Mouse (Mus musculus) erythroblast, embryonic 14.5 days (primary cell): ENCODE data around the gene Cdc42ep3. TPM values are rescaled to one million over a fixed set of nuclear protein-coding genes. Genes with fewer than 3 reads are reported as not detected.

Source experiments
- H3K27me3 ChIP-seq: 2 replicates; pipeline ENCODE4 v1.6.1; 2012; ENCODE audit warnings: inconsistent platforms; ENCODE audit not compliant: control insufficient read depth
- H3K36me3 ChIP-seq: 2 replicates; pipeline ENCODE4 v1.6.1; 2012; ENCODE audit warnings: mild to moderate bottlenecking, inconsistent platforms; ENCODE audit not compliant: control insufficient read depth
- H3K4me1 ChIP-seq: 2 replicates; pipeline ENCODE4 v1.6.1; 2012; ENCODE audit warnings: inconsistent platforms; ENCODE audit not compliant: control insufficient read depth
- H3K4me3 ChIP-seq: replicated peaks from 2 replicates; pipeline ENCODE3; 2012; ENCODE audit warnings: moderate library complexity, mild to moderate bottlenecking, inconsistent platforms
- H3K9me3 ChIP-seq: 2 replicates; pipeline ENCODE4 v1.6.1; 2012; ENCODE audit warnings: low read length, inconsistent platforms, mixed read lengths; ENCODE audit not compliant: control insufficient read depth
- GATA1 ChIP-seq: IDR thresholded peaks from 2 replicates; pipeline ENCODE4 v1.6.1; 2012; ENCODE audit warnings: low read length, inconsistent platforms, mixed read lengths
- TAL1 ChIP-seq: IDR thresholded peaks from 3 replicates; pipeline ENCODE4 v1.6.1; 2012; ENCODE audit warnings: low read length, inconsistent platforms, mixed read lengths
- polyA plus RNA-seq: library from polyadenylated mRNA; stranded (reverse); fragments of >175 nt; gene quantifications from 2 replicates; pipeline ENCODE4 v1.2.3, GENCODE M21; 2012

Cdc42ep3 gene
- polyA plus RNA-seq, 1 experiment: 1.9 TPM

DNA sequence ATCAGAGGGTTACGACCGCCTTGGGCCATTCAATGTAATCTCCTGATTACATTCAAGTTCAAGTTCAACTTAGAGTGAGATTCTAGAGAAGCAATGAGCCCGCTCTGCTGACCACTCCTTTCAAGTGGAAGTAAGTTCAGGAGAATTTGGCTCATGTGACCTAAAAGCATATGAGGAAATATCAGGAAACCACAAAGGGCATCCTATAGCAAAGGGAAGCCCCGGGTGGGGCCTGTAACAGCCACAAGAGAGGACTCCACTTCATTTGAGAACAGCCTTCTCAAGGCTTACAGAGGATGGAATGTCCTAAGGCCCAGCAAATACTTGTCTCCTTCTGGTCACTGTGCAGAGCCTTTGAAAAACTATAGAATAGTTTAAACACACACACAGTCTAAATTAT is 7.6 kb downstream of the Cdc42ep3 start:
- no peaks in the 10 kb centered on the region for H3K27me3 ChIP-seq
- peaks cover 94% of the 10 kb centered on the region for H3K4me1 ChIP-seq
- TF ChIP-seq GATA1 (no peak), TAL1 (no peak)
- H3K4me3 ChIP-seq: no peak overlapping the region
- peaks cover 97% of the 10 kb centered on the region for H3K36me3 ChIP-seq
- H3K9me3 ChIP-seq: no peaks in the 10 kb centered on the region

GRCm38 (mm10) chr17:79345001-79345709 is 9.7 kb downstream of the Cdc42ep3 start:
- Histone ChIP-seq H3K36me3 (peaks cover 95% of the 10 kb centered on the region), H3K27me3 (no peaks in the 10 kb centered on the region), H3K9me3 (no peaks in the 10 kb centered on the region), H3K4me1 (peaks cover 88% of the 10 kb centered on the region), H3K4me3 (no peak overlapping the region)
- TF ChIP-seq TAL1 (no peak), GATA1 (no peak)

- Histone ChIP-seq H3K4me1 (peaks cover 80% of the 10 kb centered on the region), H3K36me3 (peaks cover 95% of the 10 kb centered on the region), H3K27me3 (no peaks in the 10 kb centered on the region)
These were observed 11.5 kb downstream of the Cdc42ep3 start for GRCm38 (mm10) chr17:79343334-79343946.

GRCm38 (mm10) chr17:79342639-79343333 is 12.1 kb downstream of the Cdc42ep3 start:
- TF ChIP-seq GATA1 (no peak), TAL1 (no peak)
- H3K9me3 ChIP-seq: no peaks in the 10 kb centered on the region
- peaks cover 95% of the 10 kb centered on the region for H3K36me3 ChIP-seq
- H3K4me1 ChIP-seq: peaks cover 78% of the 10 kb centered on the region
- H3K27me3 ChIP-seq: no peaks in the 10 kb centered on the region
- peak overlapping the region; percentile 46 for H3K4me3 ChIP-seq

More at GRCm38 (mm10) chr17:79343334-79343946, 11.5 kb downstream of the Cdc42ep3 start:
- no peak for TF ChIP-seq TAL1
- 0 out of 2 replicates have a peak, but pooled peaks have one; percentile 30 for TF ChIP-seq GATA1
- Histone ChIP-seq H3K9me3 (no peaks in the 10 kb centered on the region), H3K4me3 (peak overlapping the region; percentile 46)

GRCm38 (mm10) chr17:79341946-79342470 is 12.9 kb downstream of the Cdc42ep3 start:
- H3K9me3 ChIP-seq: no peaks in the 10 kb centered on the region
- no peak overlapping the region for H3K4me3 ChIP-seq
- TF ChIP-seq TAL1: no peak
- TF ChIP-seq GATA1: no peak
- H3K27me3 ChIP-seq: no peaks in the 10 kb centered on the region
- H3K4me1 ChIP-seq: peaks cover 78% of the 10 kb centered on the region
- peaks cover 95% of the 10 kb centered on the region for H3K36me3 ChIP-seq

DNA sequence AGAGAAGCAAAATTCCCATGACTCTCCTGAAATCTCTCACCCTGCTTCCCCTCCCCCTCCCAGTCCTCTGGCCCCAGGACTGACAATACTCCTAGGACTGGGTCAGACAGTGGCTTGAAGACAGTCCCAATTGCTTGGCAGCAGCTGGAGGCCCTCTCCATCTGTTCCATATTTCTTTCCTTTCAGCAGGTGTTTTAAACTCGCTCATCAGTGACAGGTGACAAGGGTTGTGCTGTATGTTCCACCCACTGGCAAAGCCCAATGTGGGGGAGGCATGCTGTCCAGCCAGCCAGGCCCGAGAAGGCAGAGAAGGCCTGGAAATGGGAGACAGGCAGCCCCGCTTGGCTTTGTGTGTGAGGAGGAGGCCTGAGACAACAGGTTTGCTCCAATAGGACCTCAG is 17.4 kb downstream of the Cdc42ep3 start:
- Histone ChIP-seq H3K9me3 (no peaks in the 10 kb centered on the region), H3K36me3 (peaks cover 97% of the 10 kb centered on the region), H3K4me1 (peaks cover 63% of the 10 kb centered on the region), H3K27me3 (no peaks in the 10 kb centered on the region), H3K4me3 (no peak overlapping the region)
- TF ChIP-seq GATA1 (no peak), TAL1 (no peak)

GRCm38 (mm10) chr17:79334701-79335100 is 20.2 kb downstream of the Cdc42ep3 start:
- TF ChIP-seq TAL1: no peak
- H3K36me3 ChIP-seq: peaks cover 95% of the 10 kb centered on the region
- no peaks in the 10 kb centered on the region; the same call in 1 of the 2 replicates for H3K9me3 ChIP-seq
- H3K4me3 ChIP-seq: no peak overlapping the region
- H3K27me3 ChIP-seq: no peaks in the 10 kb centered on the region
- H3K4me1 ChIP-seq: peaks cover 46% of the 10 kb centered on the region

GRCm38 (mm10) chr17:79333650-79334049 is 21.2 kb downstream of the Cdc42ep3 start:
- no peak overlapping the region for H3K4me3 ChIP-seq
- H3K9me3 ChIP-seq: no peaks in the 10 kb centered on the region; the same call in 1 of the 2 replicates
- H3K36me3 ChIP-seq: peaks cover 85% of the 10 kb centered on the region
- H3K4me1 ChIP-seq: peaks cover 41% of the 10 kb centered on the region
- TF ChIP-seq TAL1 (no peak), GATA1 (no peak)
- no peaks in the 10 kb centered on the region for H3K27me3 ChIP-seq

GRCm38 (mm10) chr17:79332864-79333263 is 22.0 kb downstream of the Cdc42ep3 start:
- Histone ChIP-seq H3K36me3 (peaks cover 77% of the 10 kb centered on the region), H3K4me3 (no peak overlapping the region), H3K4me1 (peaks cover 34% of the 10 kb centered on the region), H3K9me3 (no peaks in the 10 kb centered on the region; the same call in 1 of the 2 replicates), H3K27me3 (no peaks in the 10 kb centered on the region)
- TF ChIP-seq GATA1 (no peak), TAL1 (no peak)
